Mouse (Mus musculus) spleen, adult 2 months (tissue): ENCODE data around the gene 1190005I06Rik.

Source experiments
- CTCF ChIP-seq: fragments of 200-500 bp; IDR thresholded peaks from 2 replicates; pipeline ENCODE4 v1.5.1; 2011; ENCODE audit warnings: mild to moderate bottlenecking, inconsistent platforms; ENCODE audit not compliant: insufficient read depth, insufficient read length, insufficient replicate concordance; ENCODE audit errors: extremely low read depth
- POLR2A ChIP-seq: fragments of 200-500 bp; IDR thresholded peaks from 2 replicates; pipeline ENCODE4 v1.6.1; 2011; ENCODE audit warnings: low read depth, low read length, inconsistent platforms

- TF ChIP-seq CTCF, result no peak
- no peak for TF ChIP-seq POLR2A
Measured at GRCm38 (mm10) chr8:120581329-120581728, 66.1 kb downstream of the 1190005I06Rik start.
